Mouse (Mus musculus): Measurements from ENCODE around the gene Actr6.
"Not testable (repeated sequence)": the region's sequence is repeated elsewhere in the genome, so short reads cannot be mapped to it uniquely, and the experiment has no call there.

The Actr6 gene

DNA sequence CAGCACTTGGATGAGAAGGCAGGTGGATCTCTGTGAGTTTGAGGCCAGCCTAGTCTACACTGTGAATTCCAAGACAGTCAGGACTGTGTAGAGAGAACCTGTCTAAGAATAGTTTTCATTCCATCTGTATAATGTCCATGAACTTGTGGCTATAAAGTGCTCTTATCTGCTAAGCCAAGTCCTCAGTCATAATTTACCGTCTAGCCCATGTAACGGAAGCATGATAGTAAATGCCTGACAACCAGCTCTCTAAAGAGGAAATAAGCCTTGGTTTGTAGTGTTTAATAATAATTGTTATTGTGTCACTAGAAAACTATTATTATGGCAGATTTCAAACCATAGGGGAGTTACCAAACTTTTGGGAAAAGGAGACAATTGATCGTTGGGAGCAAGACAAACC, 5.8 kb upstream of the Actr6 start:
- no peak for DNase-seq

- no peak for DNase-seq
These were observed 5.0 kb upstream of the Actr6 start for GRCm38 (mm10) chr10:89737092-89737491.

DNA sequence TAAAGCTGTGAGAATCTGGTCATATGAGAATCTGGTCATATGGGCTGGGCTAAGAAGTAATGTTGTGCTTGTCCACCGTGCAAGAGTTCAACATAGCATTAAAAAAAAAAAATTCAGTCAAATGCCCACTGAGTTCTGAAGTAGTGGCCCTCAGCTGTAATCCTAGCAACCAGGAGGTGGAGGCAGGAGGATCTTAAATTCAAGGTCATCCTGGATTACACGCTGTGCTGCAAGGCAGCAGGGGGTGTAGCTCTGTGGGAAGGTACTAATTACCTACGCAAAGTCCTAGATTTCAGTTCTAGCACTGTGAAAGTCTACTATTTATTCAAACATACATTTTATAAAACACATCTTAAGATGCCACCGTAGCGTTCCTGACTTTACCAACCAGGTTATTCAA, 754 bp downstream of the Actr6 start:
- DNase-seq = no peak

GRCm38 (mm10) chr10:89730386-89730785, 1.7 kb downstream of the Actr6 start:
- DNase-seq = no peak

DNA sequence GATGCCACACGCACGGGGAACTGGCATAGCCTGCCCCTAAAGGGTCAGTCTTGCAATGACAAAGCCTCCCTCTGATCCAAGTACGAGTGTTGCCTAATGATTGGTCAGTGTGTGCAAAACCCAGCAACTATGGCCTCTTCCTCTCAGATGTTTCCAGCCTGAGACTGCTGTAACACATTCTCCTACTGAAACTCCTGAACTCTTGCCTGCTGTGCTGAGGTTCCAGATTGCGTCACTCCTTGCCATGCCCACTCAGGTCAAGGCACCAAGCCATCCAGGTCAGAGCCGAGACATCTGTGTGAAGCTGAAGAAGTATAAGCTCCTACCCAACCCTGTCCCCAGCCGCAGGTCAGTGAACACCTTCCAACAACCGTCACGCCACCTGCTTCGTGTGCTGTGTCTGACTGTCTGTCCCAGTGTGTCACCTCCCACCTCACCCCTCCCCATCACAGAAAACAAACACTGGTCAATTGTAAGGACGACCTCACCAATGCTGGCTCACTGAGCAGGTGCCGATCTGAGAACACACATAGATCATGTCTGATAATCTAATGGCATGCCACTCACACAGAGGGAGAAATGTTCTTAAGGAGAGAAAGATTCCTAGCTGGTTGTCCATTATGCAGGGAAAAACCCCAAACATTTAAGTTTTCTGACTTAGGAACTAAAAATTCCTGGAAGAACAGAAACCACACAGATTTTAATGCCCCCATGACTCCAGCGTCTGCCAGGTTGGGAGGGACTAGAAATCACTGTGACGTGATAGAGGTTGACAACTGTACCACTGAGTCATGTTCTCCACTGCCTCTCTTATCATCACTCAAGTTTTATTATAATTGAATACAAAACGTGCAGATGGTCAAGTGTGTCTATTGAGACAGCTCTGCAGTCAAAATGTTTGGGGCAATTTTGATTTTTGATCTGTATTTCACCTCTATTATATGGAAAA, 9.6 kb downstream of the Actr6 start:
- no peak for DNase-seq

GRCm38 (mm10) chr10:89720796-89721195, 11.3 kb downstream of the Actr6 start:
- DNase-seq = no peak

DNA sequence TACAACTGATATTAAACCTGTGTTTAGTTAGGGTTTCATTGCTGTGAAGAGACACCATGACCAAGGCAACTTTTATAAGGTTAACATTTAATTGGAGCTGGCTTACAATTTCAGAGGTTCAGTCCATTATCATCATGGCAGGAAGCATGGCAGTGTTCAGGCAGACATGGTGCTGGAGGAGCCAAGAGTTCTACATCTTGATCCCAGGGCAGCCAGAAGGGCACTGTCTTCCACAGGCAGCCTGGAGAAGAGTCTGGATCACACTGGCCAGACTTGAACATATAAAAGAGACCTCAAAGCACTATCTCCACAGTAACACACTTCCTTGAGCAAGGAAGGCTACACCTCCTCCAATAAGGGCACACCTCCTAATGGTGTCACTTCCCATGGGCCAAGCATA, 11.8 kb downstream of the Actr6 start:
- no peak for DNase-seq

- no peak for DNase-seq
These were observed 17.2 kb downstream of the Actr6 start for GRCm38 (mm10) chr10:89714910-89715309.

DNA sequence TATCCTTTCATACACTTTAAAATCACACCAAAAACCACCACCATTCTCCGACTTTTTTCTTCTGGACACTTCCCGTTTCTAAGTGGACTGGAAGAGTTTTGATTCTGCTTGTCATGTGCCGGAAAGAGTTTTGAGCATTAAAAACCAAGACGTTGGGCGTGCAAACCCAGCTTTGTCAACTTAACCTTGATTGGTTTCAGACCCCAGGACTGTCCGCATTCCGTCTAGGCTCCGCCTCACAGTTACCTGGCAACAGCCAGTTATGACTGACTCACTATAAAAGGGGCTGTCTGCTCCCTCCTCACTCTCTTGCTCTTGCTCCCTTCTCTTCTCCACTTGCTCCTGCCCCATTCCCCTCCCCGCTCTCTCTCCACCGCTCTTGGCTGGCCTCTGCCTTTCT, 23.4 kb downstream of the Actr6 start:
- no peak for DNase-seq

- no peak for DNase-seq
These were observed 24.7 kb downstream of the Actr6 start for GRCm38 (mm10) chr10:89707397-89707796.

- DNase-seq = no peak
These were observed 29.1 kb downstream of the Actr6 start for GRCm38 (mm10) chr10:89703042-89703441.

- no peak for DNase-seq
These were observed 34.1 kb downstream of the Actr6 start for GRCm38 (mm10) chr10:89697956-89698355.

- DNase-seq = not testable (repeated sequence)
These were observed 35.8 kb downstream of the Actr6 start for GRCm38 (mm10) chr10:89696270-89696669.

GRCm38 (mm10) chr10:89695194-89695911, 36.7 kb downstream of the Actr6 start:
- DNase-seq = no peak

DNA sequence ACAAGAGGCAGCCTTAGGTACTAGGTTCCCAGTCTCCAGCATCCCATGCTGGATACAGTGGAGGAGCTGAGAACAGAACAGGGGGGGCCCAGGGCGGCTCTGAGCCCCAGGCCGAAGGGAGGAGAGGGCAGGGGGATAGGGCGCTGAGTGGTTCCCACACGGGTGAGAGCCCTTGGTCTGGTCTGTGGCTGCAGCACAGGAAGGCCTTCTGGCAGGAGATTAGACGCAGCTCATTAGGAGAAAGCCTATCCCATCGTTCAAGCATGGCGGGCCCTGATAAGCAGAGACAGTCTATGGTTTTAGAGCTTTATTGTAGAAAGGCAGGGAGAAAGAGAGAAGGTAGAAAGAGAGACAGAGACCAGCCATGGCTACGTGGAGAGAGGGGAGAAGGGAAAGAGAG, 42.1 kb downstream of the Actr6 start:
- no peak for DNase-seq

DNA sequence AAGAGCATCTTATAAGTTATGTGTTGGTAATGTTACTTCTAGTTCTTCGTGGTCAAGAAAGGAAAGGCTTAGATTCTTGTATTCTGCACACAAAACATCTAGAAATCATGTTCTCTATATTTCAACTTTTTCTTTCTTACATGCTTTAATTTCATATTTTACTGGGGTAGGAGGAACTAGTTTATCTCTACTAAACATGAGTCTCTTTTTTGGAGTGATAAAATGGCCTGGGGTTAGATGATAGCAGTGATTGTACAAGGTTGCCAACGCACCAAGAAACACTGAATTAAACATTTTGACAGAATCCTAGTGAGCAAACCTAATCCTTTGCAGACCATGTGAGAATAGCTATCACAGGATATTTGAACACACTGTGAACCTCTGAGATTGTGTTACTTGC, 44.6 kb downstream of the Actr6 start:
- no peak for DNase-seq

- peak; percentile 97 for DNase-seq
These were observed 45.8 kb downstream of the Actr6 start, which contains the start of gene Scyl2 for GRCm38 (mm10) chr10:89686139-89686808. Gene Scyl2 (minus strand): TSS chr10:89686285.

GRCm38 (mm10) chr10:89685391-89686138, 46.5 kb downstream of the Actr6 start:
- DNase-seq = no peak

DNA sequence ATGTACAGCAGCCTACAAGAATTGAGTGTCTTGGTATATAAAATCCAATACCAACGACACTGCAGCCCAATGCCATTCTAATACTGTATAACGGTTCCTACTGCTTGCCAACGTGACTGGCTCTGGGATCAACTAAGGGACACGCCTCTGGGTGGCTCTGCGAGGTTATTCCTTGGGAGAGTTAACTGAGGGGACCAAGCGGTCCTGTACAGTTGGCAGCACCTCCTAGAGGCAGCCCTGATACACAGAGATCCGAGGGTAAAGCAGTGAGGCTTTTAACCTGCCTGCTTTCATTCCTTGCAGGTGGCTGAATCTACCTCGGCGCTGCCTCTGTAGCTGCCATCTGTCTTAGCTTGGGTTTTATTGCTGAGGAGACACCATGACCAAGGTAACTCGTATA, 49.1 kb downstream of the Actr6 start:
- no peak for DNase-seq

- no peak for DNase-seq
These were observed 49.9 kb downstream of the Actr6 start for GRCm38 (mm10) chr10:89682157-89682556.

- no peak for DNase-seq
These were observed 50.4 kb downstream of the Actr6 start for GRCm38 (mm10) chr10:89681706-89682105.

- DNase-seq = no peak
These were observed 51.6 kb downstream of the Actr6 start for GRCm38 (mm10) chr10:89680517-89680916.

GRCm38 (mm10) chr10:89679448-89679847, 52.6 kb downstream of the Actr6 start:
- DNase-seq = no peak

All from cerebellum, adult 8-10 months (tissue).